Mouse (Mus musculus) spleen, adult 2 months (tissue): ENCODE results near the gene Olfr530.

ENCODE experiments used
- CTCF ChIP-seq: fragments of 200-500 bp; IDR thresholded peaks from 2 replicates; pipeline ENCODE4 v1.5.1; 2011; ENCODE audit warnings: mild to moderate bottlenecking, inconsistent platforms; ENCODE audit not compliant: insufficient read depth, insufficient read length, insufficient replicate concordance; ENCODE audit errors: extremely low read depth
- POLR2A ChIP-seq: fragments of 200-500 bp; IDR thresholded peaks from 2 replicates; pipeline ENCODE4 v1.6.1; 2011; ENCODE audit warnings: low read depth, low read length, inconsistent platforms

DNA sequence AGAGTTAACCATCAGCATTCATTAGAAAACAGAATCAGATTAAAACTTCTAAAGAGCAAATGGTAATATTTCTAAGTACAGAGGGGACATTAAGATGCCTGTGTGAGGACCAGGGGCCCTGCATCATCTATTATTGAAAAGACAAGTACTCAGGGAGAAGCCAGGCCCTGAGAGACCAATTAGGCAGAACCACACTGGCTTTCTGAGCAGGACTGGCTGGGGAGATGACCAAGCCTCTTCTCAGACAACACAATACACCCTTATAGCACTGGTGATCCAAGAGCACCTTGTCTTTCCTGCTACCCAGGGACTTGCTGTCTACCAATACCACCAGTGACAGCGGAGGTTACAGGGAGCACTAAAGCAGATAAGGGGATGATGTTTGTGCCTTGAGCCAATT lies 26.7 kb upstream of the Olfr530 start, which contains the start of gene Olfr531:
- TF ChIP-seq CTCF (no peak), POLR2A (no peak)
